Comparison of ENCODE assay signal across 16 mouse cellular contexts in genomic region chr16:70141466-70141865, GRCm38 (mm10).
"Had no signal": no experiment of that assay in that cellular context is flagged by ENCODE, and none has a peak within 500 bp of the region (broad histone marks: within the 10 kb centered on the region; RNA-seq: fewer than 3 reads in every experiment).

No protein-coding gene starts in this region.

- H3K27ac ChIP-seq: lung, embryonic 15.5 days; midbrain, embryonic 10.5 days; midbrain, embryonic 12.5 days; midbrain, embryonic 15.5 days; neural tube, embryonic 12.5 days; stomach, embryonic 15.5 days; stomach, postnatal 0 days had no signal

- H3K9me3 ChIP-seq: lung, embryonic 15.5 days; midbrain, embryonic 10.5 days; midbrain, embryonic 12.5 days; midbrain, embryonic 15.5 days; neural tube, embryonic 12.5 days; stomach, embryonic 15.5 days had no signal

- H3K4me3 ChIP-seq: lung, embryonic 15.5 days; midbrain, embryonic 10.5 days; midbrain, embryonic 12.5 days; midbrain, embryonic 15.5 days; neural tube, embryonic 12.5 days; stomach, embryonic 15.5 days had no signal

- H3K4me1 ChIP-seq: lung, embryonic 15.5 days; midbrain, embryonic 10.5 days; midbrain, embryonic 12.5 days; midbrain, embryonic 15.5 days; neural tube, embryonic 12.5 days; stomach, embryonic 15.5 days had no signal

- H3K36me3 ChIP-seq: lung, embryonic 15.5 days; midbrain, embryonic 10.5 days; midbrain, embryonic 12.5 days; midbrain, embryonic 15.5 days; neural tube, embryonic 12.5 days; stomach, embryonic 15.5 days had no signal

- H3K4me2 ChIP-seq: lung, embryonic 15.5 days; midbrain, embryonic 12.5 days; midbrain, embryonic 15.5 days; neural tube, embryonic 12.5 days; stomach, embryonic 15.5 days had no signal

- H3K9ac ChIP-seq: liver, postnatal 0 days; lung, embryonic 15.5 days; midbrain, embryonic 12.5 days; midbrain, embryonic 15.5 days; neural tube, embryonic 12.5 days; stomach, embryonic 15.5 days had no signal

- H3K27me3 ChIP-seq: lung, embryonic 15.5 days; midbrain, embryonic 12.5 days; midbrain, embryonic 15.5 days; neural tube, embryonic 12.5 days; stomach, embryonic 15.5 days had no signal

- DNase-seq: liver, postnatal 0 days; lung, adult 2 months; lung, postnatal 14 days; lung, postnatal 36 days; right cerebral cortex, postnatal 14 days; thymus, adult 18-20 months; thymus, postnatal 14 days; thymus, postnatal 36 days had no signal

- ATAC-seq: liver, postnatal 0 days; lung, postnatal 0 days; midbrain, embryonic 15.5 days had no signal
